In the genomic region with DNA sequence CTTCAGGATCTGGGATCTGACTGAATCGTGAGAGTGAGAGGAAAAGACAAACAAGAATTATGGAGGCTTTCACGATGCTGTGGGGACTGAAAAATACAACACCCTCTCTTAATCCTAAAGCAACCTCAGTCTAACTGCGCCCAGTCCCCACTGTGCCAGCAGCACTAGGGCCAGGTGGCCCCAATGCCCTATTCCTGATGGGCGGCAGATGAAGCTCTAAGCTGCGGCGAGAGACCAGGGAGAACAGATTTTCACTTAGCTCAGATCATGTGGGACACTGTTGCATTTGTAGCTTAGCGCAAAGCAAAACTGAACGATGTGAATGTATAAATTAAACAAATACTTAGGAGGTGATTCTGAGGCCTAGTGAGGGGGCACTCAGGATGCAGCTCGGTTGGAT, we compare ENCODE assay signal across 20 mouse cellular contexts.
A peak's percentile ranks its signal among the peaks of the same experiment; 100 is the strongest.
DNase-seq lines count a peak whose midpoint lies in the region; ATAC-seq and TF ChIP-seq lines count a peak whose summit lies in the region.
"Had no signal": no experiment of that assay in that cellular context is flagged by ENCODE, and none has a peak within 500 bp of the region (broad histone marks: within the 10 kb centered on the region; RNA-seq: fewer than 3 reads in every experiment).

No protein-coding gene starts in this region.

- H3K4me1 ChIP-seq in forebrain, embryonic 15.5 days, result peaks cover 39% of the 10 kb centered on the region
- no peaks in the 10 kb centered on the region for H3K4me1 ChIP-seq in forebrain, embryonic 11.5 days (replicated peaks; ENCODE audit: control insufficient read depth, insufficient read depth, low read length)
- H3K4me1 ChIP-seq in midbrain, embryonic 11.5 days (ENCODE audit: control insufficient read depth, insufficient read depth, low read length), result no peaks in the 10 kb centered on the region
- H3K4me1 ChIP-seq in midbrain, embryonic 13.5 days (replicated peaks), result peaks cover 6% of the 10 kb centered on the region; the same call in 1 of the 2 replicates
- H3K4me1 ChIP-seq in forebrain, postnatal 0 days (ENCODE audit: insufficient read depth), result no peaks in the 10 kb centered on the region

- no peaks in the 10 kb centered on the region for H3K36me3 ChIP-seq in forebrain, embryonic 15.5 days
- H3K36me3 ChIP-seq in forebrain, embryonic 11.5 days (ENCODE audit: control insufficient read depth, insufficient read depth, low read length), result no peaks in the 10 kb centered on the region
- no peaks in the 10 kb centered on the region for H3K36me3 ChIP-seq in midbrain, embryonic 11.5 days (ENCODE audit: control insufficient read depth, insufficient read depth, low read length)
- no peaks in the 10 kb centered on the region for H3K36me3 ChIP-seq in midbrain, embryonic 13.5 days
- no peaks in the 10 kb centered on the region for H3K36me3 ChIP-seq in forebrain, postnatal 0 days (ENCODE audit: insufficient read depth)
- H3K36me3 ChIP-seq: G1E; hindbrain, embryonic 15.5 days; midbrain, embryonic 12.5 days had no signal

- no peak overlapping the region for H3K4me2 ChIP-seq in forebrain, embryonic 15.5 days (replicated peaks)
- H3K4me2 ChIP-seq in forebrain, embryonic 11.5 days (ENCODE audit: low read depth, low read length, severe bottlenecking), result no peak overlapping the region
- no peak overlapping the region for H3K4me2 ChIP-seq in midbrain, embryonic 11.5 days
- H3K4me2 ChIP-seq in midbrain, embryonic 13.5 days (replicated peaks), result no peak overlapping the region
- H3K4me2 ChIP-seq in forebrain, postnatal 0 days (ENCODE audit: low read depth), result no peak overlapping the region
- H3K4me2 ChIP-seq: hindbrain, embryonic 15.5 days; midbrain, embryonic 12.5 days had no signal

- no peak overlapping the region for H3K4me3 ChIP-seq in forebrain, embryonic 15.5 days
- no peak overlapping the region for H3K4me3 ChIP-seq in forebrain, embryonic 11.5 days (ENCODE audit: low read depth, low read length)
- no peak overlapping the region for H3K4me3 ChIP-seq in midbrain, embryonic 11.5 days (ENCODE audit: low read depth, low read length)
- no peak overlapping the region for H3K4me3 ChIP-seq in midbrain, embryonic 13.5 days (replicated peaks)
- H3K4me3 ChIP-seq in forebrain, postnatal 0 days (ENCODE audit: low read depth, low read length), result no peak overlapping the region
- H3K4me3 ChIP-seq: heart, adult 2 months; hindbrain, embryonic 15.5 days; midbrain, embryonic 12.5 days had no signal

- H3K9ac ChIP-seq in forebrain, embryonic 15.5 days (replicated peaks), result no peak overlapping the region
- no peak overlapping the region for H3K9ac ChIP-seq in forebrain, embryonic 11.5 days (ENCODE audit: low read length)
- H3K9ac ChIP-seq in midbrain, embryonic 11.5 days (ENCODE audit: low read length), result no peak overlapping the region
- no peak overlapping the region for H3K9ac ChIP-seq in midbrain, embryonic 13.5 days (replicated peaks)
- no peak overlapping the region for H3K9ac ChIP-seq in forebrain, postnatal 0 days
- H3K9ac ChIP-seq: hindbrain, embryonic 15.5 days; midbrain, embryonic 12.5 days had no signal

- H3K9me3 ChIP-seq in forebrain, embryonic 15.5 days, result no peaks in the 10 kb centered on the region
- H3K9me3 ChIP-seq in forebrain, embryonic 11.5 days (ENCODE audit: control insufficient read depth, low read length), result no peaks in the 10 kb centered on the region
- H3K9me3 ChIP-seq in midbrain, embryonic 11.5 days (ENCODE audit: control insufficient read depth, low read length), result no peaks in the 10 kb centered on the region
- H3K9me3 ChIP-seq in midbrain, embryonic 13.5 days, result no peaks in the 10 kb centered on the region
- no peaks in the 10 kb centered on the region for H3K9me3 ChIP-seq in forebrain, postnatal 0 days (ENCODE audit: low read length)
- H3K9me3 ChIP-seq: G1E; hindbrain, embryonic 15.5 days; midbrain, embryonic 12.5 days had no signal

- no peaks in the 10 kb centered on the region for H3K27me3 ChIP-seq in forebrain, embryonic 15.5 days
- H3K27me3 ChIP-seq in forebrain, embryonic 11.5 days (ENCODE audit: control insufficient read depth, insufficient read depth, low read length), result no peaks in the 10 kb centered on the region
- no peaks in the 10 kb centered on the region for H3K27me3 ChIP-seq in midbrain, embryonic 11.5 days (ENCODE audit: control insufficient read depth, insufficient read depth, low read length)
- H3K27me3 ChIP-seq in midbrain, embryonic 13.5 days, result no peaks in the 10 kb centered on the region
- H3K27me3 ChIP-seq in forebrain, postnatal 0 days (ENCODE audit: insufficient read depth, low read length), result no peaks in the 10 kb centered on the region
- H3K27me3 ChIP-seq: hindbrain, embryonic 15.5 days; midbrain, embryonic 12.5 days had no signal

- no peak for DNase-seq in forebrain, embryonic 11.5 days (ENCODE audit: low spot score)
- DNase-seq in midbrain, embryonic 11.5 days (ENCODE audit: low spot score, missing footprints), result peak; percentile 45
- DNase-seq in cerebellum, adult 9-11 months, result peak; percentile 44
- DNase-seq in forebrain, postnatal 0 days, result no peak
- DNase-seq in kidney, adult 11 months, result no peak
- DNase-seq in urinary bladder, adult 18-20 months (ENCODE audit: low spot score in 2 of 2), result no peak
- DNase-seq: adrenal gland, postnatal 36 days; B cell, adult 2 months; gastrocnemius, postnatal 36 days; heart, adult 2 months; heart, postnatal 36 days; kidney, postnatal 36 days had no signal

- peak overlapping the region; percentile 80 for H3K27ac ChIP-seq in forebrain, embryonic 15.5 days (replicated peaks)
- H3K27ac ChIP-seq in forebrain, embryonic 11.5 days (ENCODE audit: low read depth, low read length), result no peak overlapping the region
- H3K27ac ChIP-seq in midbrain, embryonic 11.5 days (ENCODE audit: low read depth, low read length), result 0 out of 2 replicates have a peak overlapping the region, but pooled peaks have one; percentile 7
- H3K27ac ChIP-seq in midbrain, embryonic 13.5 days, result no peak overlapping the region
- H3K27ac ChIP-seq in forebrain, postnatal 0 days (ENCODE audit: low read depth, low read length), result 0 out of 2 replicates have a peak overlapping the region, but pooled peaks have one; percentile 10
- H3K27ac ChIP-seq: heart, adult 2 months; hindbrain, embryonic 15.5 days; macrophage; midbrain, embryonic 12.5 days had no signal

- TF ChIP-seq CTCF in forebrain, postnatal 0 days (IDR thresholded peaks at IDR 0.05; ENCODE audit: low read depth), result no peak

- no peak for ATAC-seq in forebrain, embryonic 15.5 days (replicated peaks)
- ATAC-seq in forebrain, embryonic 11.5 days (replicated peaks; ENCODE audit: low FRiP score), result no peak
- ATAC-seq in midbrain, embryonic 11.5 days (ENCODE audit: low FRiP score), result no peak
- ATAC-seq in midbrain, embryonic 13.5 days, result no peak
- ATAC-seq in forebrain, postnatal 0 days, result no peak
- ATAC-seq: intestine, embryonic 16.5 days; Patski had no signal

- WGBS in forebrain, embryonic 15.5 days, result 59% methylated on average over 9 of the region's 9 CpGs
- 89% methylated on average over 9 of the region's 9 CpGs for WGBS in forebrain, embryonic 11.5 days
- 86% methylated on average over 9 of the region's 9 CpGs for WGBS in midbrain, embryonic 11.5 days
- WGBS in midbrain, embryonic 13.5 days, result 75% methylated on average over 9 of the region's 9 CpGs
- 55% methylated on average over 9 of the region's 9 CpGs for WGBS in forebrain, postnatal 0 days

Comparison
In these comparisons a context has a peak if more than half of its experiments do, and no peak if none do; other contexts are left out.
1. H3K27ac ChIP-seq: peak in forebrain, embryonic 15.5 days (single experiment), midbrain, embryonic 11.5 days (single experiment) and forebrain, postnatal 0 days (single experiment); none in forebrain, embryonic 11.5 days (single experiment) and midbrain, embryonic 13.5 days (single experiment).
2. DNase-seq: peak in midbrain, embryonic 11.5 days (single experiment) and cerebellum, adult 9-11 months (single experiment); none in forebrain, embryonic 11.5 days (single experiment), forebrain, postnatal 0 days (single experiment), kidney, adult 11 months (single experiment) and urinary bladder, adult 18-20 months (0 of 2).